28 mouse cellular contexts compared by ENCODE assay signal in genomic region chr13:60780534-60780933, GRCm38 (mm10). TPM values are rescaled to one million over a fixed set of nuclear protein-coding genes. Genes with fewer than 3 reads are reported as not detected.
A peak's percentile ranks its signal among the peaks of the same experiment; 100 is the strongest.
DNase-seq lines count a peak whose midpoint lies in the region; ATAC-seq lines count a peak whose summit lies in the region.
"Had no signal": no experiment of that assay in that cellular context is flagged by ENCODE, and none has a peak within 500 bp of the region (broad histone marks: within the 10 kb centered on the region; RNA-seq: fewer than 3 reads in every experiment).

No protein-coding gene starts in this region.

- H3K4me3 ChIP-seq in kidney, embryonic 14.5 days (ENCODE audit: low read length): no peak overlapping the region
- no peak overlapping the region for H3K4me3 ChIP-seq in kidney, embryonic 16.5 days (ENCODE audit: low read length)
- H3K4me3 ChIP-seq: embryonic facial prominence, embryonic 10.5 days; embryonic facial prominence, embryonic 12.5 days; forebrain, embryonic 13.5 days; forebrain, embryonic 15.5 days had no signal

- no peaks in the 10 kb centered on the region for H3K9me3 ChIP-seq in kidney, embryonic 14.5 days (ENCODE audit: control insufficient read depth, low read length)
- no peaks in the 10 kb centered on the region for H3K9me3 ChIP-seq in kidney, embryonic 16.5 days (ENCODE audit: low read length)
- H3K9me3 ChIP-seq: embryonic facial prominence, embryonic 10.5 days; embryonic facial prominence, embryonic 12.5 days; forebrain, embryonic 13.5 days; forebrain, embryonic 15.5 days had no signal

- no peaks in the 10 kb centered on the region for H3K4me1 ChIP-seq in kidney, embryonic 14.5 days (ENCODE audit: control insufficient read depth, insufficient read depth, low read length)
- H3K4me1 ChIP-seq in kidney, embryonic 16.5 days (ENCODE audit: insufficient read depth, low read length): no peaks in the 10 kb centered on the region
- H3K4me1 ChIP-seq: embryonic facial prominence, embryonic 10.5 days; embryonic facial prominence, embryonic 12.5 days; forebrain, embryonic 13.5 days; forebrain, embryonic 15.5 days had no signal

- intact Hi-C loops in heart, postnatal 36 days (cut with DNase I): no loop called here

- ATAC-seq in kidney, embryonic 14.5 days (ENCODE audit: low FRiP score, low TSS enrichment): 0 out of 2 replicates have a peak, but pooled peaks have one; percentile 57
- ATAC-seq in kidney, embryonic 16.5 days (ENCODE audit: low FRiP score, low TSS enrichment): peak; percentile 91
- ATAC-seq: activated CD4-positive, CD25-positive, alpha-beta regulatory T cell, adult 4 months; CD4-positive, CD25-positive, alpha-beta regulatory T cell, adult 4 months; forebrain, embryonic 13.5 days; forebrain, embryonic 15.5 days; Patski had no signal

- H3K27me3 ChIP-seq in kidney, embryonic 14.5 days (ENCODE audit: control insufficient read depth, insufficient read depth, low read length): no peaks in the 10 kb centered on the region
- no peaks in the 10 kb centered on the region for H3K27me3 ChIP-seq in kidney, embryonic 16.5 days (ENCODE audit: insufficient read depth, low read length)
- H3K27me3 ChIP-seq: CH12.LX; embryonic facial prominence, embryonic 12.5 days; forebrain, embryonic 13.5 days; forebrain, embryonic 15.5 days had no signal

- no peaks in the 10 kb centered on the region for H3K36me3 ChIP-seq in kidney, embryonic 14.5 days (ENCODE audit: control insufficient read depth, insufficient read depth, low read length)
- no peaks in the 10 kb centered on the region for H3K36me3 ChIP-seq in kidney, embryonic 16.5 days (ENCODE audit: insufficient read depth, low read length)
- H3K36me3 ChIP-seq: embryonic facial prominence, embryonic 10.5 days; embryonic facial prominence, embryonic 12.5 days; forebrain, embryonic 15.5 days; G1E had no signal

- DNase-seq in heart, adult 11 months: peak; percentile 24
- DNase-seq in heart, postnatal 36 days: no peak
- DNase-seq in kidney, postnatal 10 days: no peak
- DNase-seq in kidney, adult 18-20 months: no peak
- DNase-seq: adrenal gland, adult 8-10 months; adrenal gland, postnatal 14 days; adrenal gland, postnatal 36 days; B cell, adult 2 months; cerebellum, adult 11-12 months; cerebellum, adult 2 months; cerebellum, adult 9-10 months; cerebellum, postnatal 10 days; cerebellum, postnatal 25 days had no signal

- WGBS in kidney, embryonic 14.5 days: 85% methylated on average over 3 of the region's 3 CpGs
- WGBS in kidney, embryonic 16.5 days: 74% methylated on average over 3 of the region's 3 CpGs

- H3K27ac ChIP-seq in kidney, embryonic 14.5 days (ENCODE audit: low read depth, low read length): no peak overlapping the region
- no peak overlapping the region for H3K27ac ChIP-seq in kidney, embryonic 16.5 days (ENCODE audit: low read length)
- H3K27ac ChIP-seq: embryonic facial prominence, embryonic 10.5 days; embryonic facial prominence, embryonic 12.5 days; forebrain, embryonic 13.5 days; forebrain, embryonic 15.5 days had no signal

- H3K9ac ChIP-seq in kidney, embryonic 14.5 days (ENCODE audit: low read depth, low read length): no peak overlapping the region
- no peak overlapping the region for H3K9ac ChIP-seq in kidney, embryonic 16.5 days (replicated peaks; ENCODE audit: low read length)
- H3K9ac ChIP-seq: embryonic facial prominence, embryonic 12.5 days; forebrain, embryonic 13.5 days; forebrain, embryonic 15.5 days had no signal

- no peak overlapping the region for H3K4me2 ChIP-seq in kidney, embryonic 14.5 days (replicated peaks; ENCODE audit: low read depth, low read length)
- H3K4me2 ChIP-seq in kidney, embryonic 16.5 days (replicated peaks; ENCODE audit: low read depth, low read length): no peak overlapping the region
- H3K4me2 ChIP-seq: embryonic facial prominence, embryonic 12.5 days; forebrain, embryonic 13.5 days; forebrain, embryonic 15.5 days had no signal

RNA-seq across cellular contexts. Expression of gene BC051665, which starts 5.6 kb away (rescaled TPM):
- not detected for total RNA-seq in heart, postnatal 36 days (2021)
- polyA plus RNA-seq in kidney, embryonic 14.5 days (2014; fragmentation: Nextera tagmentation; extraction: Ambion mirVana): not detected in 2 replicates
- not detected in 2 replicates for polyA plus RNA-seq in kidney, embryonic 16.5 days (2015; fragmentation: Nextera tagmentation; extraction: Ambion mirVana)
- total RNA-seq: adrenal gland, adult 18-20 months; adrenal gland, adult 8-10 months; adrenal gland, postnatal 14 days; adrenal gland, postnatal 36 days; CH12.LX; G1E had no signal
- polyA plus RNA-seq: activated CD4-positive, CD25-positive, alpha-beta regulatory T cell, adult 4 months; CD4-positive, CD25-positive, alpha-beta regulatory T cell, adult 4 months; cerebellum, adult 2 months; cortical plate, adult 2 months; embryonic facial prominence, embryonic 10.5 days; embryonic facial prominence, embryonic 12.5 days; embryonic facial prominence, embryonic 14.5 days; forebrain, embryonic 11.5 days; forebrain, embryonic 13.5 days; forebrain, embryonic 15.5 days; G1E; Patski had no signal

RNA-seq across cellular contexts. Expression of gene Ctsll3, which starts 22.1 kb away (rescaled TPM):
- not detected for total RNA-seq in heart, postnatal 36 days (2021)
- polyA plus RNA-seq in kidney, embryonic 14.5 days (2014; fragmentation: Nextera tagmentation; extraction: Ambion mirVana): not detected in 2 replicates
- polyA plus RNA-seq in kidney, embryonic 16.5 days (2015; fragmentation: Nextera tagmentation; extraction: Ambion mirVana): not detected in 2 replicates
- total RNA-seq: adrenal gland, adult 18-20 months; adrenal gland, adult 8-10 months; adrenal gland, postnatal 14 days; adrenal gland, postnatal 36 days; CH12.LX; G1E had no signal
- polyA plus RNA-seq: activated CD4-positive, CD25-positive, alpha-beta regulatory T cell, adult 4 months; CD4-positive, CD25-positive, alpha-beta regulatory T cell, adult 4 months; cerebellum, adult 2 months; cortical plate, adult 2 months; embryonic facial prominence, embryonic 10.5 days; embryonic facial prominence, embryonic 12.5 days; forebrain, embryonic 11.5 days; forebrain, embryonic 13.5 days; forebrain, embryonic 15.5 days; G1E; Patski had no signal
